Mouse (Mus musculus) hindbrain, embryonic 15.5 days (tissue): Measurements from ENCODE around the gene Best2. TPM values are rescaled to one million over a fixed set of nuclear protein-coding genes. Genes with fewer than 3 reads are reported as not detected.
A peak's percentile ranks its signal among the peaks of the same experiment; 100 is the strongest.

ENCODE experiments used
- ATAC-seq: fragments of 200-750 bp; cut with Nextera tagmentation; 2 replicates; pipeline ENCODE4 v1.8.0; 2017; ENCODE audit warnings: low read depth, moderate number of reproducible peaks, moderate TSS enrichment; ENCODE audit not compliant: low FRiP score
- H3K27ac ChIP-seq: fragments of 300-500 bp; sonication (generic); replicated peaks from 2 replicates; pipeline ENCODE4 v1.5.1; 2015; ENCODE audit warnings: mild to moderate bottlenecking, inconsistent platforms
- H3K27me3 ChIP-seq: fragments of 300-500 bp; sonication (generic); 2 replicates; pipeline ENCODE4 v1.6.1; 2015; ENCODE audit warnings: control low read depth, inconsistent platforms
- H3K36me3 ChIP-seq: fragments of 300-500 bp; sonication (generic); 2 replicates; pipeline ENCODE4 v1.6.1; 2015; ENCODE audit warnings: control low read depth, inconsistent platforms
- H3K4me1 ChIP-seq: fragments of 300-500 bp; sonication (generic); replicated peaks from 2 replicates; pipeline ENCODE4 v1.6.1; 2015; ENCODE audit warnings: control low read depth, inconsistent platforms
- H3K4me2 ChIP-seq: fragments of 300-500 bp; sonication (generic); 2 replicates; pipeline ENCODE4 v1.6.1; 2015; ENCODE audit warnings: moderate library complexity, mild to moderate bottlenecking, inconsistent platforms
- H3K4me3 ChIP-seq: fragments of 300-500 bp; sonication (generic); 2 replicates; pipeline ENCODE4 v1.5.1; 2015; ENCODE audit warnings: mild to moderate bottlenecking, inconsistent platforms
- H3K9ac ChIP-seq: fragments of 300-500 bp; sonication (generic); 2 replicates; pipeline ENCODE4 v1.6.1; 2015; ENCODE audit warnings: inconsistent platforms
- H3K9me3 ChIP-seq: fragments of 300-500 bp; sonication (generic); 2 replicates; pipeline ENCODE4 v1.6.1; 2016; ENCODE audit warnings: control low read depth, inconsistent platforms
- WGBS: fragments of 180-500 bp; shearing (Covaris S2); methylation state at CpG from one replicate; pipeline ENCODE4 v1.1.7; 2015; 5-methylcytosine and 5-hydroxymethylcytosine counted together
- polyA plus RNA-seq: library from polyadenylated mRNA; unstranded; fragments of >200 nt; fragmentation: Nextera tagmentation; extraction: Ambion mirVana; gene quantifications from 2 replicates; pipeline ENCODE4 v1.2.1, GENCODE M21; 2015

Gene Best2
- polyA plus RNA-seq, 1 experiment from 2014 or later = not detected

DNA sequence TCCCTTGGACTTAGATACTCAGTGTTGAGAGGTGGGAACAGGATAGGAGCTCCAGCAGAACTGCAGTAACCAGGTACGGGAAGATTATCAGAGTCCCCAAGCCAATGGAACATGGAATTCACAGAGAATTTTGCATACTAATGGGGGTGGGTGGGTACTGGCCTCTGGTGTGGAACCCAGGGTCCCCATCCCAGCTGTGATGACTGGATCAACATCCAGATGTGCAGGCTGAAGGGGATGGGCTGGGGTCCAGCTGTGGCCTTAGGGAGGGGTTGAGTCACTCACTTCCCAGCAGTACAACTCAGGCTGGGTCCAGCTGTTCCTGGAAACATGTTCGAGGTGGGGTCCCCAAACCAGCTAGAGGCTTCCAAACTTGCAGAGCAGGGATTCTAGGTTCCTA, 26.4 kb downstream of the Best2 start:
- H3K4me3 ChIP-seq = no peak overlapping the region
- no peaks in the 10 kb centered on the region for H3K9me3 ChIP-seq
- H3K4me1 ChIP-seq = peaks cover 41% of the 10 kb centered on the region
- 76% methylated on average over 2 of the region's 2 CpGs for WGBS
- no peaks in the 10 kb centered on the region for H3K36me3 ChIP-seq
- no peak overlapping the region for H3K9ac ChIP-seq
- H3K4me2 ChIP-seq = no peak overlapping the region
- no peak overlapping the region for H3K27ac ChIP-seq
- ATAC-seq = no peak
- peaks cover 11% of the 10 kb centered on the region for H3K27me3 ChIP-seq

DNA sequence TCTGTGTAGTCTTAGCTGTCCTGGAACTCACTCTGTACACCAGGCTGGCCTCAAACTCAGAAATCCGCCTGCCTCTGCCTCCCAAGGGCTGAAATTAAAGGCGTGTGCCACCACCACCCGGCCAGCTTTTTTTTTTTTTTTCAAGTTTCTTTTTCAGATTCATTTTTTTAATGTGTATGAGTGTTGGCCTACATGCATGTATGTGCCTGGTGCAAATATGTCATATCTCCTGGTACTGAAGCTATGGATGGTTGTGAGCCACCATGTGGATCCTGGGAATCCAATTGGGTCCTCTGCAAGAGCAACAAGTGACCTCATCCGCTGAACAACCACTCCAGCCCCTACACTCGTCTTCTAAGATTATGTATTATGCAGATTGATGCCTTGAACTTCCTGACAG, 26.9 kb downstream of the Best2 start:
- WGBS = 80% methylated on average over 5 of the region's 5 CpGs
- Histone ChIP-seq H3K27me3 (peaks cover 11% of the 10 kb centered on the region), H3K36me3 (no peaks in the 10 kb centered on the region), H3K9me3 (no peaks in the 10 kb centered on the region), H3K4me2 (no peak overlapping the region), H3K4me1 (peaks cover 41% of the 10 kb centered on the region), H3K9ac (no peak overlapping the region), H3K27ac (no peak overlapping the region), H3K4me3 (no peak overlapping the region)
- no peak for ATAC-seq

DNA sequence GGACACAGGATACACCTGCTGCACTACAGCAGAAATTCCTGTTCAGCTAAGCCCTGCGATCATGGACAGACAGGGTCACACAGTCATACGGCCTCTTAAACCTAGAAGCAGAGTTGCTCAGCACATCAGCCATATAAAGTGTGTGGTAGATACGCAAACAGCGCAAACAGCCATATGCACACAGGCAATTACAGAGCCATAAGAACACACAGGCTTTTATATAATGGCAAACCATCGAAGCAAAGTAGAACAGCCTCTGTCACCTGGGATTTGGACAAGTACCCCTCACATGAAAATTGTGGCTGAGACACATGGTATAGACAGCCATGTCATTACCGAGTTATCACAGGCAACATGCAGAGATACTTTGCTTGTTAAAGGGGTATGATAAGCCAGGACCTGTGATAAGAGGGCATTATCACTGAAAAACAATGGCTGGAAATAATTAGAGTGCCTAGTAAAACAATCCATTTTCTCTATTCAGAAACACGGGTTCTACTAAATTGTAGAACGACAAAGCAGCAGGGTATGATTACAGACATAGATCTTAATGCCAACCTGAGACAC, 27.9 kb downstream of the Best2 start:
- H3K9ac ChIP-seq = peak overlapping the region; percentile 60
- peak overlapping the region; percentile 95 for H3K4me2 ChIP-seq
- H3K27ac ChIP-seq = peak overlapping the region; percentile 86
- peaks cover 44% of the 10 kb centered on the region for H3K4me1 ChIP-seq
- peaks cover 11% of the 10 kb centered on the region for H3K27me3 ChIP-seq
- 32% methylated on average over 8 of the region's 8 CpGs for WGBS
- no peaks in the 10 kb centered on the region for H3K36me3 ChIP-seq
- ATAC-seq = peak; percentile 0; the same call in 1 of the 2 replicates
- H3K9me3 ChIP-seq = no peaks in the 10 kb centered on the region
- H3K4me3 ChIP-seq = peak overlapping the region; percentile 50

DNA sequence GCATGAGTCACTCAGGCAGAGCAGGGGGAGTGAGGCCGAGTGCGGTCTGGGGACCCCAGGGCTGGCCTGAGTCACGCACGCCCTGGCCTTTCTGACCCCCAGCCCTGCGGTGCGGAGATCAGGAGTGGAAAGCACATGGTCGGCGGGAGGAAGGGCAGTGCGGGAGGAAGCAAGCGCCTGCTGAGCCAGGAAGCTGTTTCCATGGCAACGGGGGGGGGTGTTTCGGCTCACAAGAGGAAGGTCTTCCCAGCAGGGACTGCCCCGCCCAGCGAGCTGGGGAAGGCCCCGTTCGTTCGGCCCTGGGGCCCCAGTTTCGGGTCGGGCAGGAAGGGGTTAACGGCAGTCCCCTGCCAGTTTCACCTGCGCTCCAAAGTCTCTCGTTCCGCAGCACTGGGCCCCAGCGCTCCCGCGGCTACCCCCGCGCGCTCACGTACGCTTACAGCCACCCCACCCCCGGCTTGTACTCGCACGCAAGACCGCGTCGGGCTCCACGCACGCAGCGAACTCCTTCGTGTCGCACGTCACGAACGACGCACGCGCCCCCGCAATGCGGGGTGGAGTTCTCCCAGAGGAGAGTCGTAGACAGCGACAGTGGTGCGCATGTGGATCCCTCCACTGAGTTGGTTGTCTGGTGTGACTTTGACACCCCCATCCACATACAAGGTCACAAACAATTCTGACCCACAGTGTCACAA, 28.5 kb downstream of the Best2 start:
- Histone ChIP-seq H3K27me3 (peaks cover 11% of the 10 kb centered on the region), H3K9me3 (no peaks in the 10 kb centered on the region), H3K4me2 (peak overlapping the region; percentile 95), H3K4me3 (peak overlapping the region; percentile 50), H3K27ac (peak overlapping the region; percentile 86), H3K36me3 (no peaks in the 10 kb centered on the region), H3K9ac (peak overlapping the region; percentile 60), H3K4me1 (peaks cover 44% of the 10 kb centered on the region)
- under 1% methylated on average over 53 of the region's 53 CpGs for WGBS
- peak; percentile 62 for ATAC-seq

DNA sequence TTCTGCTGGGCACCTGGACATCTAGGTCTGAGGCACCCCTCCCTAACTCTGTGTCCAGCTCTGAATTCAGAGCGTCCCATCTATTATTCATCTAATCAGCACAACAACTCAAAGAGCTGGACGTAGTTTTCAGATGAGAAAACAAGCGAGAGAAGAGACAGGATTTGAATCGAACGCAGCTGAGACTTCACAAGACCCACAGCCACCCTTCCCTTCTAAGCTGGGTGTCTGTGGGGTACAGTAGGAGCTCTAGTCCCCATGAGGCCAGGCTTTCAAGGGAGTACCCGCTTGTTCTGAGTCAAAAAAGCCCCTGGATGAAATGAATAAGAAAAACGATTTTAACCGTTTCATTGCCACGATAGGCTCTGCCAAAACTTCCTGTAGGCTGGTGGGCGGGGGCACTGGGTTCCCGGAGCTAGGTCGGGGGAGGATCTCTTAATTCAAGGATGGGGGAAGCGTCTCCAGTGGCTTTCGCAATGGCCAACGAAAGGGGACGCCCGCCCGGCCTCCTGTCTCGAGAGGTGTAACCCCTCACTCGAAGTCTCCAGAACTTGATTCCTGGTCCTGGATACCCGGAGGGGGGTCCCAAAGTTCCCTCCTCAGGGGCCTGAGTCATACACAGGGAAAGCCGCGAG, 29.2 kb downstream of the Best2 start:
- ATAC-seq = no peak
- Histone ChIP-seq H3K27ac (peak overlapping the region; percentile 86), H3K4me1 (peaks cover 49% of the 10 kb centered on the region), H3K9me3 (no peaks in the 10 kb centered on the region), H3K9ac (peak overlapping the region; percentile 60), H3K27me3 (peaks cover 11% of the 10 kb centered on the region), H3K4me2 (peak overlapping the region; percentile 95), H3K36me3 (no peaks in the 10 kb centered on the region), H3K4me3 (peak overlapping the region; percentile 50)
- WGBS = under 1% methylated on average over 23 of the region's 23 CpGs

DNA sequence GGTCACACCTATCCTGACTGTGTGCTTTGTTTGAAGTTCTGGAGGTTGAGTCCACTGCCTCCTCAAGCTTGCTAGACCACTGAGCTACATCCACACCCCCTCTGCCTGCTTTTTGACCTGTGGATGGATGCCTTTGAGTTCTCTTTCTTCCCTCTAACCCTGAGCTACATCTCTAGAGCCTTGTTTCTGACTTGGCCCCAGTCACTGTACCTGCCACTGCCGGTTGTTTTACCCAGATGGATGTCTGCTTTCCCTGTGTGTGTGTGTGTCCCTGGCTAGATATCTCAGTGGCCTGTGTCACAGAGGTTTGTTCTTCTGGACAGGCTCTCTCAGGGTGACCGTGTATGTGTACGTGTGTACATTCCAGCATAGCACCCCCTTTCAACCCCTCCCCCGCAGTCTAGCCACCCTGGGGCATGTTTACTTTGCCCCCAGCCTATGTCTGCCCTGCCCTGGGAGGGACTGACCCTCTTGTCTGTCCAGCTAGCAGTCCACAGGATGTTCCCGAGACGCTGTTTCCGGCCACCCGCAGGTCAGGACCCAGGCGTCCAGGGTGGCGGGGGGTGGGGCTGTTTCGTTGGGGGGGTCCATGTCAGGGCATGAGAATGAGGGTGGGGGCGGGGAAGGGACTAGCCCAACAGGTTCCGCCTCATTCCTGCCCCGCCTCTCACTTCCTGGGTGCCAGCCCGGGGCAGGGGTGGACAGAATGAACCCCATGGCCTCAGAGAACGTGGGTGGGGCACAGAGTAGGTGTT, 29.9 kb downstream of the Best2 start:
- peak overlapping the region; percentile 60 for H3K9ac ChIP-seq
- H3K36me3 ChIP-seq = no peaks in the 10 kb centered on the region
- peak overlapping the region; percentile 50 for H3K4me3 ChIP-seq
- peak overlapping the region; percentile 86 for H3K27ac ChIP-seq
- no peak for ATAC-seq
- no peaks in the 10 kb centered on the region for H3K9me3 ChIP-seq
- H3K4me2 ChIP-seq = peak overlapping the region; percentile 95
- peaks cover 50% of the 10 kb centered on the region for H3K4me1 ChIP-seq
- peaks cover 11% of the 10 kb centered on the region for H3K27me3 ChIP-seq
- 14% methylated on average over 16 of the region's 16 CpGs for WGBS

DNA sequence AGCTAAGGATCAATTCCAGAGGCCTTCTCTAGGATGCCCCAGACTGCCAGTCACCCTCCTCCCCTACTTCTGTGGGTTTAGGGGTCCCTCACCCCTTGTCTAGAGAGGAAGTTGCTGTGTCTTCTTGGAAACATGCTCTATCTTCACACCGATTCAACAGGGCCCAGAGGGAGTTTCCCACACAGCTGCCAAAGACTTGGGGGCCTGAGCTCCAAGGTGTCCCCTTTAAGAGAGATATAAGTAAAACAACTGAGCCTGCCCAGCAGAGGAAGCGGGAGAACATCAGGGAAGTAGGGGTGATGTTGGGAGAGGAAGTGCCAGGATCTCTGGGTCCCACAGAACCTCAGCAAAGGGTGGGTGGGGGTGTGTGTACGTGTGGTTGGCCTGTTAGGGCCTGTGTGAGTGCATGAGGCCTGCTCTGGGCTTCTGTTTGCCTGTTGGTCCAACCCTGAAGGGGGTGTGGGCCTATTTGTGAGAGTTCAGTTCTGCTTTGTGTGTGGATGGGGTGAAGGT, 31.8 kb downstream of the Best2 start:
- Histone ChIP-seq H3K27me3 (peaks cover 1% of the 10 kb centered on the region; the same call in 1 of the 2 replicates), H3K36me3 (no peaks in the 10 kb centered on the region), H3K4me1 (peaks cover 64% of the 10 kb centered on the region), H3K4me2 (no peak overlapping the region), H3K4me3 (no peak overlapping the region), H3K9ac (no peak overlapping the region), H3K9me3 (no peaks in the 10 kb centered on the region), H3K27ac (no peak overlapping the region)
- 74% methylated on average over 3 of the region's 3 CpGs for whole genome bisulfite sequencing
- ATAC-seq = no peak

DNA sequence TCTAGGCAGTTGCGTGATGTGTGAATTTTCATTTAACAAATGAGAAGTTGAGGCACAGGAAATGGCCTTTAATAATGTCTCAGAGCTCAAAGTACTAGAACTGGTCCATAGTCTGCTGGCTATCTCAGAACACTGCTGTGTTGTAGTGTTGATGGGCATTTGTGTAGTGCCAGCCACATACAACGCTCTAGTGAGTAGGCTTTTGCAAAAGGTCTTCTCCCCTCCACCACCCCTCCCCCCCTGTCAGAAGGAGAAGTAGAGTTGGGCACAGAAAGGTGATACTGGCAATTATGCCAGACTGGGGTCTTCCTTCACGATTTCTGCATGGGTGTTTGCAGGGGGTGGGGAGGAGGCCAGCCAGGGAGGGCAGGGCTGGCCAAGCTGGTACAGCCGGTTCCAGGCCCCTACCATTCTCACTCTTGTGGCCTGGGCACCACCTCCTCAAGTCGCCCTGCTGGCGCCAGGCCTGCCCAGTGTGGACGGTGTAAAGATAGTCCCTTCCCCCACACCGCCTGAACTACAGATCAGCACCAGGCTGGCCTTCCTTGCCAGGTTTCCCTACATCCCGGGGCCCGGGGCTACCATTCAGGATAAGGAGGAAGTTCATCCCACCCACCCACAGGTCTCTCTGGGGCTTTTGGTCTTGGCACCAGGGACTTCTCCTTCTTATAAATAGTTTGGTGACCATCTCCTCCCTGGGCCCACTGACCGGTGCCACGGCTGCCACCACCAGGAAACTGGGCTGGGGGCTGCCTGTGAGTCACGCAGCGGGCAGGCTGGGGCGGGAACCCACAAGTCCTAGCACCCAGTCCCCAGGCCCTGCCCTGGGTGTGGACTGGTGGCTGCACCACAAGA, 32.5 kb downstream of the Best2 start:
- H3K9me3 ChIP-seq = no peaks in the 10 kb centered on the region
- H3K4me2 ChIP-seq = no peak overlapping the region
- WGBS = 77% methylated on average over 15 of the region's 15 CpGs
- no peak overlapping the region for H3K27ac ChIP-seq
- H3K4me3 ChIP-seq = no peak overlapping the region
- no peak overlapping the region for H3K9ac ChIP-seq
- ATAC-seq = no peak
- peaks cover 71% of the 10 kb centered on the region for H3K4me1 ChIP-seq
- no peaks in the 10 kb centered on the region for H3K36me3 ChIP-seq
- H3K27me3 ChIP-seq = no peaks in the 10 kb centered on the region

DNA sequence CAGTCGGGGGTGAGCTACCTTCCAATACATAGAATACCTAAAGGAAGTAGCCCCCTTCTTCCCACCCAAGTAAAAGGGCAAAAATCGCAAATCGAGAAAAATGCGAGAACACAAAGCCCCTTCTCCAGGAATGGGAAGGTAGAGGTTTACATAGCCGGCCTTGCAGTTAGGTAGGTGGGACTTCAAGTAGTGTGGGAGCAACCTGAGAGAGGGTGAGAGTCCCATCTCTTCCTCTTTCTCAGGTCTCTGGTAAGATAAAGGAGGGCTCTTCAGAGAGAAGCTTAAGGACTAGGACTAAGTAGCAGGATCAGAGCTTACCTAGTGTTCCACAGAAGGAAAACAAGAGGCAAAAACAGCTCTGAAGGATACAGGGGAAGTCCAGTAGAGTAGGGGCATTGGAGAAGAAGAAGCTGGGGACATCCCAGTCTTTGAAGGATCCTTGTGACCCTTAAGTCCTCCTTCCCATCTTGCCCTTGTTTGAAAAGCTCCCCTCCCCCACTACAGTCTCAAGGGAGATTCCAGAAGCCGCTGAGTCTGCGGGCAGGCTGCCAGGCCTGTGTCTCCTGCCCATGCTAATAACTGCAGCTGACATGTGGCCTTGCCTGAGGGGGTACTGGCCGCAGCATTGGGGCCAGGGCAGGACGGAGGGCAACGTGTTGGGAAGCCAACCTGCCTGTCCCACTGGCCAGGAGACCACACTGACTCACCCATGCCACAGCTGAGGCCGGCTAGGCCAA, 33.5 kb downstream of the Best2 start:
- Histone ChIP-seq H3K9me3 (no peaks in the 10 kb centered on the region), H3K27me3 (no peaks in the 10 kb centered on the region), H3K4me1 (peaks cover 74% of the 10 kb centered on the region), H3K4me3 (no peak overlapping the region), H3K27ac (peak overlapping the region; percentile 47), H3K4me2 (peak overlapping the region; percentile 82), H3K36me3 (no peaks in the 10 kb centered on the region), H3K9ac (no peak overlapping the region)
- 24% methylated on average over 11 of the region's 11 CpGs for WGBS
- no peak for ATAC-seq

DNA sequence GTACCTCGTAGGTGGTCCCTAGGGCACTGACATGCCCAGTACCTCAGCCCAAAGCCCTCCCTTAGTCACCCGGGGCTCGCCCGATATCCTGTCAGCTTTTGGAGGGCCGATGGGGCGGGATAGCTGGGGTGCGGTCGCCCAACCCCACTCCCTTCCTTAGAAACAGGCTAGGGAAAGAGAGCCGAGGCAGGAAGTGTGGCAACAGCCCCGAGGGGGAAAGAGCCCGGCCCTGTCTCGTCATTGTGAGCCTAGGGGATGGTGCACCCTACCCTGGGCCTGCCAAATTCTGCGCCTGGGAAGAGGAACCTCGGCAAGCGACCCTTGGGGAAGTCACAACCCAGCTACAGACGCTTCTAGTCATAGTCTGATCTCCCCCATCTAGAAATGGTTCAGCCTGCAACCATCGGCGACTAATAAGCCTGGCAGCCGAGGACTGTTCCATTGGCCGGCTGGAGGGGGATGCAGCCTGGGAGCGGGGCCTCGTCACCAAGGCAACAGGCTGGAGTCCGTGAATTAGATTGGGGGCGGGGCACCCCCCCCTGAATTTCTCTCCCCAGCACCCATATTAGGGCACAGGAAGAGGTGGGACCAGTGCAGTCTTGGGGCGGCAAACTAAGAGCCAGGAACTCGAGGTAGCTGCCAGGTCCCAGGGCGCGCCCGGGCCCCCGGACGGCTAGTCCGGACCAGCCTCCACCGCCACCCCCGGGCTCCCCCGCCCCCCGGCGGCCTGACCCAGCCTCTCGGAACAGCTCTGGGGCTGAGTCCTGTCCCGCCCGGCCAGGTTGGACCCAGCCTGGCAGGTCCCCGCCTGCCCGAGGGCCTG, 34.5 kb downstream of the Best2 start:
- H3K27ac ChIP-seq = peak overlapping the region; percentile 47
- H3K9me3 ChIP-seq = no peaks in the 10 kb centered on the region
- no peaks in the 10 kb centered on the region for H3K27me3 ChIP-seq
- H3K4me2 ChIP-seq = peak overlapping the region; percentile 82
- 0 out of 2 replicates have a peak overlapping the region, but pooled peaks have one; percentile 11 for H3K9ac ChIP-seq
- ATAC-seq = peak; percentile 16; the same call in 1 of the 2 replicates
- peak overlapping the region; percentile 44 for H3K4me3 ChIP-seq
- WGBS = 3% methylated on average over 32 of the region's 42 CpGs
- peaks cover 6% of the 10 kb centered on the region; the same call in 1 of the 2 replicates for H3K36me3 ChIP-seq
- peaks cover 74% of the 10 kb centered on the region for H3K4me1 ChIP-seq
